Mouse (Mus musculus) spleen, postnatal 36 days (tissue): Measurements from ENCODE around the gene 1700040F15Rik.
"Not testable (repeated sequence)": the region's sequence is repeated elsewhere in the genome, so short reads cannot be mapped to it uniquely, and the experiment has no call there.

Experiments
- DNase-seq, 2 experiments: peaks; one replicate each; pipeline ENCODE4 v3.0.0; 2022; ENCODE audit warnings: low spot score in 2 of 2, mixed read lengths in 1 of 2

The 1700040F15Rik gene

DNA sequence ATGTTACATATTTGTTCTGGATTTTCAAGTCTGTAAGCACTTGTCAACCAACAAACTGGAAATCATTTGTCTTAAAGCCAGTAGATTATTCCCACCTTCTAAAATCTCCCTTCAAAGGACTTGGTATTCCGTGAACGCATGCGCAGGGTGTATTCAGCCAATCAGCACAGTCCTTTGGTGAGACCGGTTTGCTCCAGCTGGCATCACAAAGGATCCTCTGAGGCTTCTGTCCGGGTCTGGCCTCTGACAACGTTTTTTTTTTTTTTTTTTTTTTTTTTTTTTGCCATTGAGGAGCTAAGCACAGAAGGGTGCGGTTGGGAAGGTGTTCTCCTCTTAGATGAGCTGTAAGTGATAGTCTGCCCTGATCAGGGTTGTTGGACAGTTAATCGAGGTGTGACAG is at the start of gene 1700040F15Rik:
1700040F15Rik (plus strand) TSS at position 301 of the 400 bp plus-strand sequence.
- DNase-seq = not testable (repeated sequence)
